Mouse (Mus musculus): ENCODE measurements around the gene Tpx2.

GRCm38 (mm10) chr2:152878239-152878638, 30.5 kb downstream of the Tpx2 start:
- TF ChIP-seq GATA1 (IDR thresholded peaks at IDR 0.05; ENCODE audit: borderline replicate concordance, low read length) (no peak), FLI1 (IDR thresholded peaks at IDR 0.05; ENCODE audit: low read length) (no peak)

Data from megakaryocyte, embryonic 14.5 days (primary cell).